Mouse (Mus musculus) spleen, adult 2 months (tissue): ENCODE data around the gene Nup107.

Experiments used
- CTCF ChIP-seq: fragments of 200-500 bp; IDR thresholded peaks from 2 replicates; pipeline ENCODE4 v1.5.1; 2011; ENCODE audit warnings: mild to moderate bottlenecking, inconsistent platforms; ENCODE audit not compliant: insufficient read depth, insufficient read length, insufficient replicate concordance; ENCODE audit errors: extremely low read depth
- POLR2A ChIP-seq: fragments of 200-500 bp; IDR thresholded peaks from 2 replicates; pipeline ENCODE4 v1.6.1; 2011; ENCODE audit warnings: low read depth, low read length, inconsistent platforms

- TF ChIP-seq CTCF (no peak), POLR2A (no peak)
Observed at GRCm38 (mm10) chr10:117763588-117764190, 28.8 kb downstream of the Nup107 start.
